Mouse (Mus musculus) spleen, embryonic (tissue): ENCODE data around the gene Gp1bb.

Source experiments
- CTCF ChIA-PET: fragments of 350-600 bp; sonication (Branson Sonifier 250); formaldehyde crosslinking; loops from one replicate; lab custom pipeline; 2022; lab: Charles Lee

Gene Gp1bb

GRCm38 (mm10) chr16:18582426-18583148 lies 39.6 kb downstream of the Gp1bb start:
- CTCF ChIA-PET, result no interaction called here

DNA sequence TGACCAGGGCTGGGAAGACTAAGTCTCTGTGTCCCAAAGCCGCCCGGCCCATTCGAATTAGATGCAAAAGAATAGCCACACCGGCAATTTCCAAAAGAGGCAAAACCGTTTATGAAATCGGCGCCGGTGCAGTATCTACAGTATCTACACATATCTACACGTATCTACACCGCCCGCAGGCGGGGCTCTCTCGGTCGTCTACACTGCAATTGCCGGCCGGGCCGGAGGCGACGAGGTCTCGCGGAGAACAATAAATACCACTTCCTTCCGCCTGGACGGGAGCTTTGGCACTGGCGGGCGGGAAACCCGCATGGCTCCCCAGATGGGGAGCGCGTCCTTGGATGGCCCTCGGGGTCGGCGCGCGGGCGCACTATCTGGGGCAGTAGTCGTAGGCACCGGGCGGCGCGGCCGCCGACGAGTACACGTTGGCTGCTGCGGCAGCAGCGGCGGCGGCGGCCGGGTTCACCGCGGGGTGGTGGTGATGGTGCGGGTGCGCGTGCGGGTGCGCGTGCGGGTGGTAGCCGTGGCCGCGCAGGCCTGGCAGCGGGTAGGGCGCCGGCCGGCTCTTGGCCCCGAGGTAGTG lies 40.5 kb downstream of the Gp1bb start:
- CTCF ChIA-PET, result no interaction called here

DNA sequence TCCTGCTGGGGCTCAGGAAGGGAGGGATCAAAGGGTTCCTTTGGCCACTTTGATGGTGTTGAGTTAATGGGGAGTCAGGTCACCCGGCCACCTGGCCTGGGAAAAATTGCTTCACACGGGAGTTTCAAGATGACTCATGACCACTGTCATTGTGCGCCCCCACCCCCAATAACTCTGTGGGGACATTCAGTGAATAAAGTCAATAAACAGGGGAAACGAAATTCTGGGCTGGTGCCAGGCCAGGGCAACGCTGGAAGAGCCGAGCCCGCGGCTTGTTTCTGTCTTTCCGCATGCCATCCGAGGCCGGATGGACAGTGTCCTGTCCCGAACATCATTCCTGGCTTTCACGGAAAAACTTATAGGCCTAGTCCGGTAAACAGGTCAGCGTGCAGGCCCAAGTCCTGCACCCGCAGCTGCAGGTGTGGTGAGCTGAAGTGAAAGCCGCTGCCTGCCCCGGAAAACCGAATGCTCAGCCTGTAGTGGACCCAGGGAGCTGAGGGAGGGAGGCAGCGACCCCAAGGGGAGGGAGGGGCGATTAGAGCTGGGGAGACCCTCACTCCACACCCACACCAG lies 41.1 kb downstream of the Gp1bb start:
- CTCF ChIA-PET, result no interaction called here

- CTCF ChIA-PET, result no interaction called here
Measured at GRCm38 (mm10) chr16:18580389-18580788, 41.8 kb downstream of the Gp1bb start.

DNA sequence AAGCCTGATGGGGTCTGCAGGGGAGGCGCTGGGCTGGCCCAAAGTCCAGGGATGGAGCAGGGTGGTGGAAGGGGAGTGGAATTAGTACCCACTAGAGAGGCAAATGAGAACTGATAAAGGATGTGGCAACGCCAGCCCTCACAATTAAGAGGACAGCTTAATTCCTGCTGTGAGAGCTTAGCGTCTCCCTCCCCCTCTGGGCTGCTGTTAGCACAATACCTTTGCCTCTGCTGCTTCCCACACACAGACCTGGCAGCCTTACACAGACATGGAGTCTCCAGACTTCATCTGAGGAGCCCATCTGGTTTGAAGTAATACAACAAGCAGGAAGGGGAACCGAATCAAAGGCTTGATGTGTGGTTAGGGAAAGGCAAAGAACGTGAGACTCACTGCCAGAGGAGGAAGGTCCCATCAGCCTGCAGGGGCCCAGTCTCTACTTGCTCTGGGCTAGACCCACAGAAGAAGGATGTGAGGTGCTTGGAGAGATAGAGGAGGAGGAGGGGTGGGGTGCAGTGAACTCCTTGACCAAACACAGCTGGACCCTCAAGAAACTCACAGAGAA lies 44.5 kb downstream of the Gp1bb start:
- CTCF ChIA-PET, result no interaction called here

GRCm38 (mm10) chr16:18577071-18577470 lies 45.1 kb downstream of the Gp1bb start:
- CTCF ChIA-PET, result interaction anchor here (0.6 kb wide), 1 partner anchor 1681 kb away, joined by 3 read pairs; no protein-coding TSS in a partner anchor

- CTCF ChIA-PET, result no interaction called here
Measured at GRCm38 (mm10) chr16:18574196-18574595, 48.0 kb downstream of the Gp1bb start.
